Mouse (Mus musculus) adipocyte (in vitro differentiated cells): ENCODE results near the gene Azgp1.
"Not testable (repeated sequence)": the region's sequence is repeated elsewhere in the genome, so short reads cannot be mapped to it uniquely, and the experiment has no call there.

Experiments used
- DNase-seq: peaks from one replicate; pipeline ENCODE4 v3.0.0-alpha.2; 2016; ENCODE audit warnings: low spot score

The Azgp1 gene

GRCm38 (mm10) chr5:137981300-137981699 lies at the start of gene Azgp1:
Gene Azgp1 (plus strand): TSS chr5:137981520.
- DNase-seq, result no peak

- DNase-seq, result not testable (repeated sequence)
Observed at GRCm38 (mm10) chr5:137933934-137934333, 47.4 kb upstream of the Azgp1 start.

- DNase-seq, result no peak
Observed at GRCm38 (mm10) chr5:137936486-137936885, 44.8 kb upstream of the Azgp1 start.

DNA sequence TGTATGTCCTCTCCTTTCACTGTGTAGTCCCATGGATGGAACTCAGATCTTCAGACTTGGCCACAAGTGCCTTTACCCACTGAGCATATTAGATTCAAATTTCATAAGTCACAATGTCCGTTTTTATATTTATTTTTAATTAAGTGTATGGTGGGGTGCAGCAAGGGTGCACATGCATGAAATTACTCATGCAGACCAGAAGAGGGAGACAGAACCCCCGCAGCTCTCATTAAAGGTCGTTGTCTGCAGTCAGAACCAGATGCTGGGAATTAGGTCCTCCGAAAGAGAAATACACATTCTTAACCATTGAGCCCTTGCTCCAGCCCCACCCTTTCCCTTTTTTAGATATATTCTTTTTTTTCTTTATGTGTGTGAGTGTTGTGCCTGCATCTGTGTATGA lies 44.1 kb upstream of the Azgp1 start:
- no peak for DNase-seq

- no peak for DNase-seq
Observed at GRCm38 (mm10) chr5:137940948-137941347, 40.4 kb upstream of the Azgp1 start.

DNA sequence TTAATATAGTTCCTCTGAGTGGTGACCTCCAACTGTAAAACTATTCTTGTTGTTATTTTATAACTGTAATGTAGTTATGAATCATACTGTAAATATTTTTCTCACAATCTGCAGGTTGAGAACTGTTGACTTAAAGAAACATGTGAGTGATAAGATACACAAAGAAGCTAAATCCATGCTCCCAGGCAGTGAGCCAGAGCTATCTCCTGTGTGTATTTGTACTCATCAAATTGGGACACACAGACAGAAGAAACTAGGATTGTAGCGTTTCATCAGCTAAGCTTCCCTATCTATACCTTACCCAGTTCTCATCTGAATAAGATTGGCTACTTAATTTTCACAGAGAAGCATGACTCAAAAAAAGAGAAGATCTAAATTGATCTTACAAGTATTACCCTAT lies 38.2 kb upstream of the Azgp1 start:
- no peak for DNase-seq

- DNase-seq, result peak; percentile 26
Observed at GRCm38 (mm10) chr5:137947303-137947702, 34.0 kb upstream of the Azgp1 start.

DNA sequence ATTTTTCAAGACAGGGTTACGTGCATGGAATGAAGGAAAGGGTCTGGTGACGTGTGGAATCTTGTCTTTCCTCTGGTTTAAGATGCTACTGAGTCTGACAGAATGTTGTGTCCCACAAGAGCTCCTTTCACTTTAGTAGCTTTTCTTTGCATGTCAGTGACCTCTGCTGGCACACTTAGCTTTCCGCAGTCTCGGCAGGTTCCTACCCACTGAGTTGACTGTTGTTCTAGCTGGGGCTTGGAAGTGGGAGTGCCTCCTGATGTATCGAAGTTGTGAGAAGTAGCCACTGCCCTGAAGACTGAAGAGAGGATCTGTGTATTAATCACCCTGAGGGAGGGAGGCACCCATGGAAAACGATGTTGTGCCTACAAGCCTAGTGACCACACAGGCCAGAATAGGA lies 30.1 kb upstream of the Azgp1 start:
- peak; percentile 21 for DNase-seq

DNA sequence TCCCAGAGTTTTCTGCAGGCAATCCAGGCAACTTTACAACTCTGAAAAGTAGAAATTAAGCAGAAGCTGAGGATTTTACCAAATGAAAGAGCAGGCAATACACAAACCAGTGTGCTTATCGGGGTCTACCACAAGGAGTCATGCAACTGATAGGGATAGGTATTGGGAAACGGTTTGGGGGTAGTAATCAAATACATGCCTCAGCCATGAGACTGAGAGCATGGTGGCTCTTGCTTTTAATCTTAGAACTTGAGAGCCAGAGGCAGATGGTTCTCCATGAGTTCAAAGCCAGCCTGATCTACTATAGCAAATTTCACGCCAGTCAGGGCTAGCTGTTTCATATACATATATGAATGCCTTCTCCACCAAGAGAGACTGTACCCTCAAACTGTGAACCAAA lies 24.9 kb upstream of the Azgp1 start:
- DNase-seq, result no peak

DNA sequence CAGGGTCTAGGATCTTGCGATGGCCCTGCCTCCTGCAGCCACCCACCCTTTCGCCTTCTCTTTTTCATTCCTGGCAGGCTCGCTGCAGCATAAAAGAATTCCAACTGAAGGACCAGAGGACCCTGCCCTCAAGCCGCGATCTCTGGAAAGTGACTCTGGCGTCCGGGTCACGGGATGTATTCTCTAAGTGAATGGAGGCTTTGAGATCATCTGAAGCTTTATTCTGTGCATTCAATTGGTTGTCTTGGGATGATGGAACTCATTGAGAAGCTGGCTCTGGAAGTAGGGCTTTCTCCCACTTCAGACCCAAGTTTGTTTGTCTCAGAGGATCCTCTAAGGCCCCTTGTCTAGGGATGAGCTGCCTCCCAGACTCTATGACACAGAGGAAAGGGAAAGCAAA lies 18.4 kb upstream of the Azgp1 start, which contains the start of gene Gjc3:
TSS of gene Gjc3 (minus strand) at position 154 of the 400 bp plus-strand sequence.
- DNase-seq, result no peak

DNA sequence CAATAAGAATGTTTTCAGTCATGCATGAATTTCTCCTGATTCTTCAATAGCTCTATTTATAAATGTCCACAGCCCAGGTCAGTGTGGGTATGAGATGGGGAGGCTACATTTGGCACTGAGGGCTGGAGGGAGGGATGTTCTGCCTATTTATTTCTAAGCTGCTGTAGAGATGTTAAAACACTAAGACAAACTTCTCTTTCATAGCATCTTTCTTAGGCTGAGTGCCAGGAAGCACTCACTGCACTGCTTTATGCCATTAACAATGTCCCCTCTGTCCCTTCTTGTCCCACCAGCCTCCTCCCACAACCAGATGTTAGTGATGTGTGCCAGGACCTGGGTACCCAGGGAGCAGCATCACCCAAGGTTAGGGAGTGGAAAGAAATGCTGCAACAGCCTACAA lies 14.8 kb upstream of the Azgp1 start:
- DNase-seq, result no peak

DNA sequence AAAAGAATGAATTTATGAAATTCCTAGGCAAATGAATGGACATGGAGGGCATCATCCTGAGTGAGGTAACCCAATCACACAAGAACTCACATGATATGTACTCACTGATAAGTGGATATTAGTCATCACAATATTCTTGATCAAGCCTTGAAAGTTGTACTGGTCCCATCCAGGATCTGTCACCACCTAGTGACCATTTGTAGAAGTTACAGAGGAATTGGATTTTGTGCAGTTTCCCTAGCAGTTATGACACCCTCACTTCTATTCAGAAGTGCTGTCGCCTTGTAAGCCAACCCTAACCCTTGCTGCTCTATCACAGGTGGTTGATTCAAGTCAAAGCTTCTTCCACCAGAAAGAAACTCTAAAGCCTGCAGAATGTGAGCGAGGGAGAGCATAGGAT lies 8.2 kb upstream of the Azgp1 start:
- DNase-seq, result peak; percentile 14

DNA sequence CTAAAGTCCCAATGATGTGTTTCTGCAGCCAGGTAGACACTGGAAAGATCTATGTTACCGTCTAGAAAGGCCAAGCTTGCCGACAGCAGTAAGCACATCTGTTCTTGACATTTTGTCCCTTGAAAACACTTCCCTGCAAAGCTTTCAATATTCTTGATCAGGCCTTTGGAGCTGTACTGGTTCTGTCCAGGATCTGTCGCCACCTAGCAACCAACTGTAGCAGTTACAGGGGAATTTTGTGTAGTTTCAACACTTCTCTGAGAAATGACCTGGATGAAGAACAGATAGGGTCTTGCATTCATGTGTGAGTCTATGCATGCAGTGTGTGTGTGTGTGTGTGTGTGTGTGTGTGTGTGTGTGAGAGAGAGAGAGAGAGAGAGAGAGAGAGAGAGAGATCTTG lies 7.6 kb upstream of the Azgp1 start:
- DNase-seq, result peak; percentile 53

DNA sequence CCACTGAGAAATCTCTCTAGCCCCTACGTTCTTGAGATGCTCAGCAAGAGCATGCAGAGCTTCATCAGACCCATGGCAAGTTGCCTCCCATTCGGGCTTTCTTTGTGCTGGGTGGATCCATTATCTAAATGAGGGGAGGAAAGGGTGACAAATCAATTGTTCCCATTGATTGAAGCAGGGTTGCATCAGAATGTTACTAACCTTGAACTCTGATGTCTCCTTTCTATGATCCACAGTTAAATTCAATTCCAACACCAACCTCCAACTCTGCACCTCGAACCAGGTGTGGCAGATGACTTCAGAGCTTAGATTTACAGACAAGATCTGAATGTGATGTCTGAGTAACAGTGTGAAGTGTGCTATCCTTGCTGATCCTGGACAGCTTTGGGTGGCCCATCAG lies 6.6 kb upstream of the Azgp1 start:
- no peak for DNase-seq

GRCm38 (mm10) chr5:137975434-137975833 lies 5.9 kb upstream of the Azgp1 start:
- DNase-seq, result no peak

- no peak for DNase-seq
Observed at GRCm38 (mm10) chr5:137977291-137977690, 4.0 kb upstream of the Azgp1 start.

GRCm38 (mm10) chr5:137979081-137979480 lies 2.2 kb upstream of the Azgp1 start:
- no peak for DNase-seq

DNA sequence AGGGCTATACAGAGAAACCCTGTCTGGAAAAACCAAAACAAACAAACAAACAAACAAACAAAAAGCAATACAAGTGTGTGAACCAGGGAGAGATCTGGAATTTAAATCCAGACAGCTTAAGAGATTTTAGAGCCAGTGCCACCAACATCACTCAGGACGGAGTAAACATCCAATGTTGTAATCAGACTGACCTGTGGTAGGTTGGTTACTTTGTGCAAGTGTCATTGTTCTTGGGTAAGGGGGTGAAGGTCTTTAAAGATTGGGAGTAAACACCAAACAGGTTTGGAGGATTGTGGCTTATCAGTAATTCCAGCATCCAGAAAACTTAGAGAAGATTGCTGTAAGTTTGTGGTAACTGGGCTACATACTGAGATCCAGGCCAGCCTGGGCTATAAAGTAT lies 5.0 kb downstream of the Azgp1 start:
- DNase-seq, result no peak

DNA sequence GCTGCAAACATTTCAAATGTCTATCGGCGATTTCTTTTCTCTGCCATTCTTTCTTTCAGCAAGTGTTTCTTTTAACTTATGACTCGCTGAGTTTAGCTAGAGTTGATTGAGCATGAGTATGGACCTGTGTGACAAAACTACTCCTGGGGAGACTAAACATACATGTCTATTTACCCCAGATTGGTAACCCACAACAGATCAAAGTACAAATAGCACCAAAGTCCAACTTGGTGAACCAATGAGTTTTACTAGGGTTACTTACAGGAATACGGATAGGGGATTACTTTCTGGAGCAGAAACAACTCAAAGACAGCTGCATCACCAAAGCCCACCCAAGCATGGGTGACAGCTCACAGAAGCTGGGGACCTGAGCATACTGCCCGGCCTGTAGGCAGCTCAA lies 28.1 kb downstream of the Azgp1 start:
- no peak for DNase-seq

DNA sequence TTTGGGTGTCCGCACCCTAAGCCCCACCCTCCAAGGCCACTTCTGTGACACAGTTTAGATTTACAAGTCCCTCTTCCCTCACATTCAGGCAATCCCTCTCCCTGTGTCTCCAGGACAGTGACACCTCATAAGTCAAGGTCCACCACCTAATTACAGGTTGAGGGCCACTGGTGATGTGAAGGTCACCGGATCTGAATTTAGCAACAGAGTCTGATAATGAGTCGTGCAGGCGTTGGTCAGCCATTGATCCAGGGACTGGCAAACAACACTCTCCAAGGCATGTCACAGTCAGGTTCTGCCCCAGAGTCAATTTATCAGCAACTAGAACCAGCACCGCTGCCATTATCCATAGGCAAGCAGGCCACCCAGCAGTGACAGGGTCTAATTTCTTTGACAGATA lies 31.1 kb downstream of the Azgp1 start:
- no peak for DNase-seq

DNA sequence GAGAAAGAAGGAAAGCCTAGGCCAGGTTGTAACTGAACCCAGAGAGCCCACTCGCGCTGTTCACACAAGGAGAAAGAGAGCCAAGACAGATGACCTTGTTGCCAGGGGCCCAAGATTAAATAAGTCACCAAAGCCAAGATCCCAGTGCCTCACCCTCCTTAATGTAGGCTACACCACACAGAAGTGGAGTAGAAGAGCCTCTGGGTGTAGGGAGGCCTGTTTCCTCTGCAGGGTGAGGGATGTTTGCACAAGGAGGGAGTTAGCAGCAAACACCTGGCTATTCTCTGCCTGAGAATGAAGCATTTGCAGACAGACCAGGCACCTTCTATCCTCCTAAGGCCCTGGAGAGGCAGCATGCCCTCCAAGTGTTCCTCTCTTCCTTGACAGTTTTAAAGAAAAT lies 35.2 kb downstream of the Azgp1 start:
- DNase-seq, result no peak

- no peak for DNase-seq
Observed at GRCm38 (mm10) chr5:138016997-138017396, 35.7 kb downstream of the Azgp1 start.

GRCm38 (mm10) chr5:138019577-138019976 lies 38.3 kb downstream of the Azgp1 start:
- not testable (repeated sequence) for DNase-seq

- DNase-seq, result not testable (repeated sequence)
Observed at GRCm38 (mm10) chr5:138020961-138021479, 39.7 kb downstream of the Azgp1 start, which contains the start of the genes Smok3a and Smok3b. Gene Smok3a (plus strand): TSS chr5:138021261. Gene Smok3b (plus strand): TSS chr5:138021429.
